Mouse (Mus musculus): ENCODE results near the gene Gm12888. TPM values are rescaled to one million over a fixed set of nuclear protein-coding genes. Genes with fewer than 3 reads are reported as not detected.

Gene Gm12888
- not detected in 2 replicates for polyA plus RNA-seq (2012; rRNA removed)

DNA sequence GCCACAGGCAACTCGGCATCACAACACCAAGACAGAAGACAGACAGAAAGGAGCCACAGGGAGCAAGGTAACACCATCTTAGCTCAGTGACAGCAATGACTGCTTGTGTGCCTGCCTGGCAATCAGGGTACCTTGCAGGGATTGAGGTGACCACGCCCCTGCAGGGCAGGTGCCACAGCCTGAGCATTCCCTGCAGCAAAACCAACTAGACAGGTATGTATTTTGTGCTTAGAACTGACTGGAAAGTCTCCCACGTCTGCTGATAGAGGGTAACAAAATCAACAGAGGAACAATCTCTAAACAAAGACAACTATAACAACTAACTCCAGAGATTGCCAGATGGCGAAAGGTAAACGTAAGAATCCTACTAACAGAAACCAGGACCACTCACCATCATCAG, at the start of gene Gm12888:
Gm12888 (minus strand) TSS at position 101 of the 400 bp plus-strand sequence.

Other genes starting within 250 kb of the Gm12888 start
- gene Zmpste24, start 226.7 kb downstream of the Gm12888 start, polyA plus RNA-seq (2012; rRNA removed) = 10.5 and 11.5 TPM in 2 replicates
- gene Tmco2, start 215.7 kb downstream of the Gm12888 start, polyA plus RNA-seq (2012; rRNA removed) = not detected in 2 replicates
- 5.2 and 5.9 TPM in 2 replicates for gene Rlf, start 109.8 kb downstream of the Gm12888 start, polyA plus RNA-seq (2012; rRNA removed)
- not detected in 2 replicates for gene Gm12886, start 98.2 kb upstream of the Gm12888 start, polyA plus RNA-seq (2012; rRNA removed)